Mouse (Mus musculus) heart, embryonic 15.5 days (tissue): ENCODE data around the gene Tnfsfm13. TPM values are rescaled to one million over a fixed set of nuclear protein-coding genes. Genes with fewer than 3 reads are reported as not detected.

Source experiments
- ATAC-seq: fragments of 200-750 bp; cut with Nextera tagmentation; replicated peaks from 2 replicates; pipeline ENCODE4 v1.8.0; 2017; ENCODE audit warnings: low read depth, moderate TSS enrichment; ENCODE audit not compliant: insufficient number of reproducible peaks, insufficient read depth, low FRiP score
- H3K27ac ChIP-seq: fragments of 300-500 bp; sonication (generic); 2 replicates; pipeline ENCODE4 v1.5.1; 2015; ENCODE audit warnings: mild to moderate bottlenecking, inconsistent platforms
- H3K27me3 ChIP-seq: fragments of 300-500 bp; sonication (generic); 2 replicates; pipeline ENCODE4 v1.6.1; 2015; ENCODE audit warnings: inconsistent platforms
- H3K36me3 ChIP-seq: fragments of 300-500 bp; sonication (generic); 2 replicates; pipeline ENCODE4 v1.6.1; 2015; ENCODE audit warnings: mild to moderate bottlenecking, inconsistent platforms
- H3K4me1 ChIP-seq: fragments of 300-500 bp; sonication (generic); replicated peaks from 2 replicates; pipeline ENCODE4 v1.6.1; 2015; ENCODE audit warnings: inconsistent platforms
- H3K4me2 ChIP-seq: fragments of 300-500 bp; sonication (generic); 2 replicates; pipeline ENCODE4 v1.6.1; 2015; ENCODE audit warnings: inconsistent platforms, mild to moderate bottlenecking, moderate library complexity
- H3K4me3 ChIP-seq: fragments of 300-500 bp; sonication (generic); 2 replicates; pipeline ENCODE4 v1.5.1; 2015; ENCODE audit warnings: mild to moderate bottlenecking, inconsistent platforms
- H3K9ac ChIP-seq: fragments of 300-500 bp; sonication (generic); 2 replicates; pipeline ENCODE4 v1.6.1; 2015; ENCODE audit warnings: mild to moderate bottlenecking, inconsistent platforms
- H3K9me3 ChIP-seq: fragments of 300-500 bp; sonication (generic); replicated peaks from 2 replicates; pipeline ENCODE4 v1.6.1; 2016; ENCODE audit warnings: inconsistent platforms
- WGBS: fragments of 180-500 bp; shearing (Covaris S2); methylation state at CpG from one replicate; pipeline ENCODE4 v1.1.7; 2015; ENCODE audit warnings: mixed read lengths; 5-methylcytosine and 5-hydroxymethylcytosine counted together
- polyA plus RNA-seq: library from polyadenylated mRNA; unstranded; fragments of >200 nt; fragmentation: Nextera tagmentation; extraction: Ambion mirVana; gene quantifications from 2 replicates; pipeline ENCODE4 v1.2.1, GENCODE M21; 2015

Tnfsfm13 gene
- polyA plus RNA-seq, 1 experiment from 2014 or later, result 2.9 TPM

GRCm38 (mm10) chr11:69662213-69662966, 33.5 kb downstream of the Tnfsfm13 start, which contains the start of gene Mpdu1:
Gene Mpdu1, minus strand, starts transcription at chr11:69662642.
- peak within 1 kb of the TSS; percentile 95 for H3K27ac ChIP-seq
- ATAC-seq, result peak; percentile 95
- WGBS, result under 1% methylated on average over 48 of the region's 48 CpGs
- H3K27me3 ChIP-seq, result no peaks in the 10 kb centered on the region
- H3K36me3 ChIP-seq, result peaks cover 58% of the 10 kb centered on the region
- peaks cover 20% of the 10 kb centered on the region for H3K4me1 ChIP-seq
- H3K4me2 ChIP-seq, result peak within 1 kb of the TSS; percentile 70
- H3K4me3 ChIP-seq, result peak within 1 kb of the TSS; percentile 62
- H3K9ac ChIP-seq, result peak within 1 kb of the TSS; percentile 57
- H3K9me3 ChIP-seq, result no peaks in the 10 kb centered on the region

GRCm38 (mm10) chr11:69661221-69661881, 34.5 kb downstream of the Tnfsfm13 start:
- Histone ChIP-seq H3K4me3 (peak overlapping the region; percentile 62), H3K9me3 (no peaks in the 10 kb centered on the region), H3K9ac (peak overlapping the region; percentile 57), H3K27me3 (no peaks in the 10 kb centered on the region), H3K36me3 (peaks cover 61% of the 10 kb centered on the region), H3K27ac (peak overlapping the region; percentile 95), H3K4me1 (peaks cover 25% of the 10 kb centered on the region), H3K4me2 (peak overlapping the region; percentile 70)
- WGBS, result 65% methylated on average over 3 of the region's 3 CpGs
- no peak for ATAC-seq

- ATAC-seq, result no peak
- Histone ChIP-seq H3K27ac (no peak overlapping the region), H3K4me2 (no peak overlapping the region), H3K36me3 (peaks cover 53% of the 10 kb centered on the region), H3K9ac (no peak overlapping the region), H3K9me3 (no peaks in the 10 kb centered on the region), H3K4me1 (peaks cover 29% of the 10 kb centered on the region), H3K27me3 (no peaks in the 10 kb centered on the region), H3K4me3 (no peak overlapping the region)
- WGBS, result 82% methylated on average over 15 of the region's 15 CpGs
These were observed 38.4 kb downstream of the Tnfsfm13 start for GRCm38 (mm10) chr11:69657462-69657881.

GRCm38 (mm10) chr11:69656617-69657461, 39.1 kb downstream of the Tnfsfm13 start:
- H3K36me3 ChIP-seq, result peaks cover 60% of the 10 kb centered on the region
- 72% methylated on average over 10 of the region's 10 CpGs for WGBS
- no peaks in the 10 kb centered on the region for H3K9me3 ChIP-seq
- no peak overlapping the region for H3K9ac ChIP-seq
- no peak overlapping the region for H3K27ac ChIP-seq
- no peaks in the 10 kb centered on the region for H3K27me3 ChIP-seq
- H3K4me3 ChIP-seq, result no peak overlapping the region
- peaks cover 29% of the 10 kb centered on the region for H3K4me1 ChIP-seq
- no peak for ATAC-seq
- H3K4me2 ChIP-seq, result no peak overlapping the region

DNA sequence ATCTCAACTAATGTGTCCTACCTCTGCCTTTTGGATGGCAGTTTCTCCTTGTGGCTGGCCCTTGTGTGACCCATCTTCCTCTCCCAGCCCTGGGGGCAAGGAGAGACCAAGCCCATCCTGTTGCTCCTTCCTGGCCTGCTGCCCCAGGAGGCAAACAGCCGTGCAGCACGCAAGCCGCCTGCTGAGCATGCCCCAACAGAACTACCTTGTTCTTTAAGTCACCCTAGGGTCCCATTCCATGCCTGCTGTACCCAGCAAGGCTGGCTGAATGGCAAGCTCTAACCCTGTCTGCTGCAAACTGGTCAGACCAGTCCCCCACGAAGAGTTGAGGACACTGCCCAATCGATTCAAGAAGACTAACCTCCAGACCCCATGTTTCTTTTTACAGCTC, 39.8 kb downstream of the Tnfsfm13 start:
- 72% methylated on average over 5 of the region's 5 CpGs for WGBS
- Histone ChIP-seq H3K27ac (no peak overlapping the region), H3K4me1 (peaks cover 22% of the 10 kb centered on the region), H3K27me3 (no peaks in the 10 kb centered on the region), H3K36me3 (peaks cover 68% of the 10 kb centered on the region), H3K4me3 (no peak overlapping the region), H3K9ac (no peak overlapping the region; the same call in 1 of the 2 replicates), H3K9me3 (no peaks in the 10 kb centered on the region), H3K4me2 (no peak overlapping the region)
- no peak for ATAC-seq

DNA sequence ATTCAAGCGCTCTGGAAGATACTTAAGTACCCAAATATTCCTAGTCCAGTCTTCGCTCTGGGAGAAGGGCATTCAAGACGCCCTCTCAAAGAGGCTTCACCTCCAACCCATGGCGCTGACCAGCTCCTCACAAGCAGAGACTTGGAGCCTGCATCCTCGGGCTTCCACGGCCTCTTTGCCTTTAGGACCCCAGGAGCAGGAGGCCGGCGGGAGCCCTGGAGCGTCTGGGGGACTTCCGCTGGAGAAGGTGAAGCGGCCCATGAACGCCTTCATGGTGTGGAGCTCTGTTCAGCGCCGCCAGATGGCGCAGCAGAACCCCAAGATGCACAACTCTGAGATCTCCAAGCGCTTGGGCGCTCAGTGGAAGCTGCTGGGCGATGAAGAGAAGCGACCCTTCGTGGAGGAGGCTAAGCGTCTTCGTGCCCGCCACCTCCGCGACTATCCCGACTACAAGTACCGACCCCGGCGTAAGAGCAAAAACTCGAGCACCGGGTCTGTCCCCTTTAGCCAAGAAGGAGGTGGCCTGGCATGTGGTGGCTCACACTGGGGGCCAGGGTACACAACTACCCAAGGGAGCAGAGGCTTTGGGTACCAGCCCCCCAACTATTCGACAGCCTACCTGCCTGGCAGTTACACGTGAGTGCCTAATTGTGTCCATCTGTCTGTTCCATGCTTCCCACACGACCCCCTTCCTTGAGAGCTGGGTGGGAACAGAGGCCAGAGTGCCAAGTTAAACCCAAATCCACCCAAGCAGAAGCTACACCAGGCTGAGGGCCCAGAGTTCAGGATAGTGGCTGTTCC, 40.4 kb downstream of the Tnfsfm13 start, which contains the start of gene Sox15:
Sox15 (plus strand) TSS at position 51 of the 801 bp plus-strand sequence.
- peak within 1 kb of the TSS; percentile 24; the same call in 1 of the 2 replicates for H3K27ac ChIP-seq
- ATAC-seq, result 0 out of 2 replicates have a peak, but pooled peaks have one; percentile 55
- no peak within 1 kb of the TSS for H3K4me3 ChIP-seq
- 20% methylated on average over 34 of the region's 34 CpGs for WGBS
- peak within 1 kb of the TSS; percentile 32; the same call in 1 of the 2 replicates for H3K9ac ChIP-seq
- no peaks in the 10 kb centered on the region for H3K9me3 ChIP-seq
- H3K27me3 ChIP-seq, result no peaks in the 10 kb centered on the region
- H3K4me2 ChIP-seq, result peak within 1 kb of the TSS; percentile 39; the same call in 1 of the 2 replicates
- peaks cover 19% of the 10 kb centered on the region for H3K4me1 ChIP-seq
- peaks cover 74% of the 10 kb centered on the region for H3K36me3 ChIP-seq

- no peak overlapping the region for H3K9ac ChIP-seq
- no peak for ATAC-seq
- 50% methylated on average over 9 of the region's 9 CpGs for WGBS
These were observed 41.1 kb downstream of the Tnfsfm13 start for GRCm38 (mm10) chr11:69654760-69655159.

DNA sequence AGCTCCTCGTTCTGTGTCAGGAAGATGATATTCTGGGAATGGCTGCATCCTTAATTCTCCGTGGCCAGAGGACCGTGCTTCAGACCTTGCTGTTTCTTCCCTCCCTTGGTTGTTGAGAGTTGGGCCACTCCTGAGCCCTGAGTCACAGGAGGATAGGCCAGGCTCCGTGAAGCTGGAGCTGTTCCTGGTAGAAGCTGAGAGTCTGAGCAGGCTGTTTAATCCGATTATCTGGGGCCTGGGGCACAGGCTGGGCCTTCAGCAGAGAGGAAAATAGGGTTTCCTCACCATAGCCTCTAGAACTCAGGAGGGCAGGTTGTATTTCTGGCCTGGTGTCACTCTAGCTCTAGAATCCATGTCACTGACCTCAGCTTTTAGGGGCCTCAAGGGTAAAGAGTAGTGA, 42.5 kb downstream of the Tnfsfm13 start:
- Histone ChIP-seq H3K4me2 (no peak overlapping the region), H3K9me3 (no peaks in the 10 kb centered on the region), H3K9ac (no peak overlapping the region), H3K27ac (no peak overlapping the region), H3K4me1 (peaks cover 19% of the 10 kb centered on the region), H3K4me3 (no peak overlapping the region), H3K36me3 (peaks cover 76% of the 10 kb centered on the region), H3K27me3 (no peaks in the 10 kb centered on the region)
- no peak for ATAC-seq
- WGBS, result 54% methylated on average over 5 of the region's 5 CpGs

More at GRCm38 (mm10) chr11:69654760-69655159, 41.1 kb downstream of the Tnfsfm13 start:
- Histone ChIP-seq H3K9me3 (no peaks in the 10 kb centered on the region), H3K4me3 (no peak overlapping the region), H3K4me2 (no peak overlapping the region), H3K4me1 (peaks cover 19% of the 10 kb centered on the region), H3K27me3 (no peaks in the 10 kb centered on the region), H3K36me3 (peaks cover 74% of the 10 kb centered on the region), H3K27ac (peak overlapping the region; percentile 24; the same call in 1 of the 2 replicates)

DNA sequence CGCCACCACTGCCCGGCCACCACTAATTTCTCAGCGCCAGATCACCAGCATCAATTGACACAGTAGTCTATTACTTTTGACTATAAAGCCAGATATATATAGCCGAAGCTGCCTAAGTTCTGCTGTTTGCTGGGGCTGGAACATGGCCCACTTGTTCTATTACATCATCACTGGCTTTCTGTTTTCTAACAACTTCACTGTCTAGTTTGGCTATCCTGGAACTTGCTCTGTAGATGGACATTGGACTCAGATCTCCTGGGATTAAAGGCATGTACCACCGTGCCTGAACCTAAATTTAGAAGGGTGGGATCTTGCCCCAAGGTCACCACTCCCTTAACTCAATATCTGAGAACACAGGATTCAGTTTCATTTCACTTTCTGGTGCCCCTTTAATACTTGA, 50.0 kb downstream of the Tnfsfm13 start:
- 83% methylated on average over 5 of the region's 5 CpGs for WGBS

GRCm38 (mm10) chr11:69635471-69635870, 60.4 kb downstream of the Tnfsfm13 start:
- no peak overlapping the region for H3K27ac ChIP-seq
- no peak overlapping the region for H3K9ac ChIP-seq

More for the DNA sequence above, 50.0 kb downstream of the Tnfsfm13 start:
- Histone ChIP-seq H3K4me1 (no peaks in the 10 kb centered on the region), H3K4me2 (no peak overlapping the region), H3K4me3 (no peak overlapping the region), H3K9ac (no peak overlapping the region), H3K27me3 (no peaks in the 10 kb centered on the region), H3K9me3 (no peaks in the 10 kb centered on the region), H3K36me3 (peaks cover 92% of the 10 kb centered on the region), H3K27ac (no peak overlapping the region)
- no peak for ATAC-seq

More at GRCm38 (mm10) chr11:69635471-69635870, 60.4 kb downstream of the Tnfsfm13 start:
- H3K9me3 ChIP-seq, result no peaks in the 10 kb centered on the region
- peaks cover 21% of the 10 kb centered on the region for H3K4me1 ChIP-seq
- no peaks in the 10 kb centered on the region for H3K27me3 ChIP-seq
- ATAC-seq, result no peak
- H3K36me3 ChIP-seq, result peaks cover 17% of the 10 kb centered on the region
- no peak overlapping the region for H3K4me2 ChIP-seq
- 79% methylated on average over 3 of the region's 3 CpGs for WGBS
- no peak overlapping the region for H3K4me3 ChIP-seq
